ENCODE assay signal across 30 mouse cellular contexts in the genomic region with DNA sequence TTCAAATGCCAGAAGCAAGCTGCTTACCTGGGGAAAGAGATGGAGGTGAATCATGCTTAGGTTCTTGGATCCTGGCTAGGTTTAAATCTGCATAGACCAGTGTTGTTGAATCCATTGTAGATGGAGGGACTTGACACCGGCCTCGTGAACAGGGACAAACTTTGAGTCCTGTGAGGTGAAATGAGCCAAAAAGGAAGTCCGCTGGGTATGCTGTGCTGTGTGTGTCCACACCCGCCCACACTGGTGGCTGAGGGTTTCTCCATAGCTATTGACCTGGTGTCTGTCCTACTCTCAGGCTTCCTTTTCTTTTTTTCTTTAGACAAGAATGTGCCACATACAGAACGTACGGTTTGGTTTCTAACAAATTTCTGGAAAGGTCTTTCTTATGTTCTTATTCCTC. TPM values are rescaled to one million over a fixed set of nuclear protein-coding genes. Genes with fewer than 3 reads are reported as not detected.
DNase-seq lines count a peak whose midpoint lies in the region; ATAC-seq and TF ChIP-seq lines count a peak whose summit lies in the region.
"Had no signal": no experiment of that assay in that cellular context is flagged by ENCODE, and none has a peak within 500 bp of the region (broad histone marks: within the 10 kb centered on the region; RNA-seq: fewer than 3 reads in every experiment).

A gene (minus strand): TSS at position 184 of the 400 bp plus-strand sequence.
A gene (minus strand): TSS at position 200 of the 400 bp plus-strand sequence.

- H3K4me3 ChIP-seq in lung, adult 2 months (replicated peaks; ENCODE audit: extremely low read depth, low read depth, low read length): no peak within 1 kb of the TSS
- H3K4me3 ChIP-seq: embryonic facial prominence, embryonic 12.5 days; embryonic facial prominence, embryonic 15.5 days; forebrain, embryonic 12.5 days; forebrain, embryonic 15.5 days; gastrocnemius, adult 2 months; heart, adult 2 months; hindbrain, embryonic 12.5 days; hindbrain, embryonic 15.5 days had no signal

- 0 out of 2 replicates have a peak, but pooled peaks have one; percentile 26 for ATAC-seq in common myeloid progenitor, adult 5-6 weeks (replicated peaks; ENCODE audit: low read depth, poor library complexity, severe bottlenecking)
- ATAC-seq in megakaryocyte progenitor cell, adult 5-6 weeks (replicated peaks; ENCODE audit: poor library complexity): peak; percentile 77
- ATAC-seq: activated CD4-positive, CD25-positive, alpha-beta regulatory T cell, adult 4 months; forebrain, embryonic 15.5 days had no signal

- TF ChIP-seq POLR2A in lung, adult 2 months (IDR thresholded peaks at IDR 0.05; ENCODE audit: borderline replicate concordance, extremely low read depth, low read depth, low read length): no peak

- WGBS in lung, adult 2 months: 76% methylated on average over 6 of the region's 6 CpGs

- no peak for TF ChIP-seq CTCF in lung, adult 2 months (IDR thresholded peaks at IDR 0.05; ENCODE audit: insufficient read depth, low read length)

- H3K4me1 ChIP-seq in lung, adult 2 months (ENCODE audit: control insufficient read depth, insufficient read depth, low read length): no peaks in the 10 kb centered on the region
- H3K4me1 ChIP-seq: embryonic facial prominence, embryonic 12.5 days; embryonic facial prominence, embryonic 15.5 days; forebrain, embryonic 12.5 days; forebrain, embryonic 15.5 days; hindbrain, embryonic 12.5 days; hindbrain, embryonic 15.5 days had no signal

- peak; percentile 55 for DNase-seq in layer of hippocampus, adult 9-11 months
- DNase-seq in layer of hippocampus, adult 18-20 months (ENCODE audit: low spot score in 2 of 2): no peak
- DNase-seq in lung, postnatal 36 days: peak; percentile 66
- no peak for DNase-seq in lung, adult 2 months
- DNase-seq in T-cell, adult 2 months (ENCODE audit: low spot score): no peak
- DNase-seq in adrenal gland, postnatal 14 days: no peak
- DNase-seq: adrenal gland, adult 8-10 months; adrenal gland, postnatal 36 days; B cell, adult 2 months; cerebellum, adult 18-20 months; cerebellum, adult 9-10 months; cerebellum, postnatal 14 days; gastrocnemius, adult 2 months; gastrocnemius, postnatal 14 days; heart, adult 2 months had no signal

RNA-seq across cellular contexts. Expression of the first gene that starts in this region (rescaled TPM):
- total RNA-seq in layer of hippocampus, adult 18-20 months (2021): not detected
- 0.41 TPM in 1 of 2 replicates, not detected in the other for polyA plus RNA-seq in lung, adult 2 months (2012; rRNA removed)
- 1.5 and 2.0 TPM in 2 replicates for total RNA-seq in common myeloid progenitor, adult 5-6 weeks (2017)
- total RNA-seq in megakaryocyte progenitor cell, adult 5-6 weeks (2015): not detected in 2 replicates
- total RNA-seq in megakaryocyte progenitor cell, adult 5-6 weeks (2017): not detected in 2 replicates
- not detected in 2 replicates for total RNA-seq in adrenal gland, postnatal 14 days (2021)
- total RNA-seq: adrenal gland, postnatal 36 days; gastrocnemius, adult 2 months; gastrocnemius, postnatal 14 days; gastrocnemius, postnatal 4 days; heart, adult 2 months; heart, postnatal 25 days; MEL had no signal
- polyA plus RNA-seq: activated CD4-positive, CD25-positive, alpha-beta regulatory T cell, adult 4 months; embryonic facial prominence, embryonic 12.5 days; embryonic facial prominence, embryonic 15.5 days; forebrain, embryonic 12.5 days; forebrain, embryonic 15.5 days; heart, embryonic 11.5 days; heart, embryonic 14.5 days; heart, postnatal 0 days; hindbrain, embryonic 12.5 days; hindbrain, embryonic 15.5 days had no signal

RNA-seq across cellular contexts. Expression of the second gene that starts in this region (rescaled TPM):
- not detected for total RNA-seq in layer of hippocampus, adult 18-20 months (2021)
- polyA plus RNA-seq in lung, adult 2 months (2012; rRNA removed): 2.4 and 2.7 TPM in 2 replicates
- total RNA-seq in common myeloid progenitor, adult 5-6 weeks (2017): not detected in 2 replicates
- 0.32 and 1.4 TPM in 2 replicates for total RNA-seq in megakaryocyte progenitor cell, adult 5-6 weeks (2015)
- not detected in 2 replicates for total RNA-seq in megakaryocyte progenitor cell, adult 5-6 weeks (2017)
- total RNA-seq in adrenal gland, postnatal 14 days (2021): 1.5 TPM in 1 of 2 replicates, not detected in the other
- total RNA-seq: gastrocnemius, adult 2 months; gastrocnemius, postnatal 14 days; gastrocnemius, postnatal 4 days; heart, adult 2 months; MEL had no signal
- polyA plus RNA-seq: activated CD4-positive, CD25-positive, alpha-beta regulatory T cell, adult 4 months; embryonic facial prominence, embryonic 12.5 days; embryonic facial prominence, embryonic 15.5 days; forebrain, embryonic 12.5 days; forebrain, embryonic 15.5 days; heart, embryonic 11.5 days; heart, embryonic 14.5 days; heart, postnatal 0 days; hindbrain, embryonic 12.5 days; hindbrain, embryonic 15.5 days had no signal

Comparison
In these comparisons a context has a peak if more than half of its experiments do, and no peak if none do; other contexts are left out.
1. DNase-seq: peak in layer of hippocampus, adult 9-11 months (single experiment) and lung, postnatal 36 days (single experiment); none in layer of hippocampus, adult 18-20 months (0 of 2), lung, adult 2 months (single experiment), T-cell, adult 2 months (single experiment) and adrenal gland, postnatal 14 days (single experiment).